Mouse (Mus musculus) CH12.LX (cell line): ENCODE data around the gene Pi16. TPM values are rescaled to one million over a fixed set of nuclear protein-coding genes. Genes with fewer than 3 reads are reported as not detected.

Experiments used
- DNase-seq: peaks from one replicate; pipeline ENCODE4 v3.0.0-alpha.2; 2013; ENCODE audit errors: extremely low read depth
- H3K27ac ChIP-seq: 2 replicates; pipeline ENCODE4 v1.5.1; 2012; ENCODE audit warnings: low read depth, mild to moderate bottlenecking, control low read depth, moderate library complexity; ENCODE audit not compliant: insufficient read depth
- H3K27me3 ChIP-seq: replicated peaks from 2 replicates; pipeline ENCODE3; 2012; ENCODE audit warnings: inconsistent platforms
- H3K36me3 ChIP-seq, 2 experiments: replicated peaks in 1 of 2; 2 replicates each; pipeline versions ENCODE3 to v1.6.1; 2012; ENCODE audit warnings: inconsistent platforms in 1 of 2, low read length in 1 of 2, mild to moderate bottlenecking in 1 of 2, mixed read lengths in 1 of 2, moderate library complexity in 1 of 2; ENCODE audit not compliant: control insufficient read depth in 1 of 2, insufficient read depth in 1 of 2
- H3K4me1 ChIP-seq, 2 experiments: 2 replicates each; pipeline ENCODE4 v1.6.1; 2012; ENCODE audit warnings: inconsistent platforms in 1 of 2, moderate library complexity in 1 of 2; ENCODE audit not compliant: insufficient read depth in 2 of 2, control insufficient read depth in 1 of 2
- H3K4me2 ChIP-seq: 2 replicates; pipeline ENCODE4 v1.6.1; 2012; ENCODE audit warnings: low read depth, mild to moderate bottlenecking, control low read depth; ENCODE audit not compliant: poor library complexity, insufficient read depth, severe bottlenecking
- H3K4me3 ChIP-seq, 3 experiments: fragments of 150-350 bp in 1 of 3; sonication (generic) in 1 of 3; replicated peaks in 1 of 3; 2 replicates each; pipeline versions ENCODE3 to v1.5.1; 2011 to 2012; ENCODE audit warnings: low read depth in 2 of 3, low read length in 2 of 3, mild to moderate bottlenecking in 2 of 3, moderate library complexity in 2 of 3, control low read depth in 1 of 3, improper control_type of control experiment in 1 of 3, inconsistent platforms in 1 of 3, mixed read lengths in 1 of 3; ENCODE audit not compliant: poor library complexity in 1 of 3
- H3K79me2 ChIP-seq: replicated peaks from 2 replicates; pipeline ENCODE4 v1.6.1; 2012; ENCODE audit warnings: mild to moderate bottlenecking, moderate library complexity; ENCODE audit not compliant: control insufficient read depth, poor library complexity, insufficient read depth, severe bottlenecking; ENCODE audit errors: extremely low read depth
- H3K9ac ChIP-seq: 2 replicates; pipeline ENCODE4 v1.6.1; 2012; ENCODE audit warnings: low read depth, mild to moderate bottlenecking, control low read depth, moderate library complexity; ENCODE audit not compliant: insufficient read depth
- H3K9me3 ChIP-seq: replicated peaks from 2 replicates; pipeline ENCODE3; 2012; ENCODE audit warnings: low read length, inconsistent platforms, mixed read lengths
- CHD2 ChIP-seq: IDR thresholded peaks from 2 replicates; pipeline ENCODE4 v1.6.1; 2011; ENCODE audit warnings: low read length, improper control_type of control experiment
- CTCF ChIP-seq, 2 experiments: IDR thresholded peaks in 1 of 2; conservative IDR thresholded peaks in 1 of 2; 2 replicates each; pipeline ENCODE4 v1.5.1; 2011 to 2012; ENCODE audit warnings: low read depth in 2 of 2, low read length in 2 of 2, improper control_type of control experiment in 1 of 2, inconsistent platforms in 1 of 2, mild to moderate bottlenecking in 1 of 2, moderate library complexity in 1 of 2
- E2F4 ChIP-seq: IDR thresholded peaks from 2 replicates; pipeline ENCODE4 v1.6.1; 2011; ENCODE audit warnings: low read depth, low read length, improper control_type of control experiment; ENCODE audit not compliant: insufficient replicate concordance
- EP300 ChIP-seq: IDR thresholded peaks from 2 replicates; pipeline ENCODE4 v1.6.1; 2011; ENCODE audit warnings: low read length, improper control_type of control experiment
- GABPA ChIP-seq: IDR thresholded peaks from 2 replicates; pipeline ENCODE4 v1.6.1; 2012; ENCODE audit warnings: low read depth, low read length, improper control_type of control experiment, inconsistent platforms; ENCODE audit not compliant: insufficient replicate concordance
- HCFC1 ChIP-seq: IDR thresholded peaks from 2 replicates; pipeline ENCODE4 v1.6.1; 2012; ENCODE audit warnings: low read depth, mild to moderate bottlenecking, inconsistent platforms, low read length, improper control_type of control experiment
- IRF4 ChIP-seq: IDR thresholded peaks from 2 replicates; pipeline ENCODE4 v1.6.1; 2014; ENCODE audit warnings: low read depth, mild to moderate bottlenecking, inconsistent platforms, low read length, improper control_type of control experiment
- JUN ChIP-seq: IDR thresholded peaks from 2 replicates; pipeline ENCODE4 v1.6.1; 2011; ENCODE audit warnings: low read depth, mild to moderate bottlenecking, low read length, improper control_type of control experiment, moderate library complexity; ENCODE audit not compliant: insufficient read depth
- MEF2A ChIP-seq: IDR thresholded peaks from 2 replicates; pipeline ENCODE4 v1.6.1; 2014; ENCODE audit warnings: low read depth, mild to moderate bottlenecking, inconsistent platforms, low read length, improper control_type of control experiment, borderline replicate concordance
- MYC ChIP-seq: IDR thresholded peaks from 2 replicates; pipeline ENCODE4 v1.6.1; 2011; ENCODE audit warnings: low read depth, mild to moderate bottlenecking, improper control_type of control experiment, low read length
- NELFE ChIP-seq: IDR thresholded peaks from 2 replicates; pipeline ENCODE4 v1.6.1; 2011; ENCODE audit warnings: low read depth, low read length, improper control_type of control experiment
- NRF1 ChIP-seq: IDR thresholded peaks from 2 replicates; pipeline ENCODE4 v1.6.1; 2014; ENCODE audit warnings: low read depth, mild to moderate bottlenecking, inconsistent platforms, low read length, improper control_type of control experiment, moderate library complexity
- PAX5 ChIP-seq: IDR thresholded peaks from 2 replicates; pipeline ENCODE4 v1.6.1; 2012; ENCODE audit warnings: low read length, inconsistent platforms, mixed read lengths
- POLR2AphosphoS2 ChIP-seq: IDR thresholded peaks from 2 replicates; pipeline ENCODE4 v1.6.1; 2011; ENCODE audit warnings: low read depth, low read length, improper control_type of control experiment
- RCOR1 ChIP-seq: conservative IDR thresholded peaks from 2 replicates; pipeline ENCODE4 v1.6.1; 2012; ENCODE audit warnings: low read depth, mild to moderate bottlenecking, inconsistent platforms, low read length, improper control_type of control experiment
- SMC3 ChIP-seq: IDR thresholded peaks from 2 replicates; pipeline ENCODE4 v1.6.1; 2011; ENCODE audit warnings: low read depth, low read length, improper control_type of control experiment
- TBP ChIP-seq: conservative IDR thresholded peaks from 2 replicates; pipeline ENCODE4 v1.6.1; 2011; ENCODE audit warnings: low read depth, low read length, improper control_type of control experiment
- TCF12 ChIP-seq: IDR thresholded peaks from 2 replicates; pipeline ENCODE4 v1.6.1; 2014; ENCODE audit warnings: low read depth, mild to moderate bottlenecking, inconsistent platforms, low read length, improper control_type of control experiment
- USF2 ChIP-seq: conservative IDR thresholded peaks from 2 replicates; pipeline ENCODE4 v1.6.1; 2011; ENCODE audit warnings: low read depth, low read length, improper control_type of control experiment
- ZC3H11A ChIP-seq: IDR thresholded peaks from 2 replicates; pipeline ENCODE4 v1.6.1; 2012; ENCODE audit warnings: low read depth, mild to moderate bottlenecking, inconsistent platforms, low read length, improper control_type of control experiment
- ZKSCAN1 ChIP-seq: IDR thresholded peaks from 2 replicates; pipeline ENCODE4 v1.6.1; 2012; ENCODE audit warnings: low read depth, inconsistent platforms, low read length, improper control_type of control experiment, borderline replicate concordance
- ZNF384 ChIP-seq: IDR thresholded peaks from 2 replicates; pipeline ENCODE4 v1.6.1; 2012; ENCODE audit warnings: low read depth, low read length, improper control_type of control experiment, inconsistent platforms
- dilution Hi-C: fragments of 300-500 bp; cut with MboI; formaldehyde crosslinking; loops from 2 replicates; pipeline ENCODE4 v1.14.3; 2020; ENCODE audit warnings: low sequenced_read_pairs; ENCODE audit not compliant: extremely low pct_unique_long_range_greater_than_20kb, extremely low pct_ligation_motif_present
- in situ Hi-C: fragments of 300-500 bp; cut with MboI; formaldehyde crosslinking; loops from 3 replicates; pipeline ENCODE4 v1.14.3; 2019; ENCODE audit warnings: low sequenced_read_pairs, low pct_ligation_motif_present, low pct_unique_long_range_greater_than_20kb, mixed read lengths
- polyA plus RNA-seq: library from polyadenylated mRNA; unstranded; fragments of >175 nt; gene quantifications from 2 replicates; pipeline ENCODE4 v1.2.1, GENCODE M21; 2012; ENCODE audit warnings: low read depth; ENCODE audit not compliant: insufficient read length
- total RNA-seq, 2 experiments: library from RNA; depleted of rRNA; stranded (reverse); fragments of 300-350 nt in 1 of 2; fragments of >200 nt in 1 of 2; gene quantifications; 2 replicates each; pipeline ENCODE4 v1.2.3; 2012 to 2014

The Pi16 gene
- total and polyA plus RNA-seq, 3 experiments, result 0.13 TPM; not detected in 2

DNA sequence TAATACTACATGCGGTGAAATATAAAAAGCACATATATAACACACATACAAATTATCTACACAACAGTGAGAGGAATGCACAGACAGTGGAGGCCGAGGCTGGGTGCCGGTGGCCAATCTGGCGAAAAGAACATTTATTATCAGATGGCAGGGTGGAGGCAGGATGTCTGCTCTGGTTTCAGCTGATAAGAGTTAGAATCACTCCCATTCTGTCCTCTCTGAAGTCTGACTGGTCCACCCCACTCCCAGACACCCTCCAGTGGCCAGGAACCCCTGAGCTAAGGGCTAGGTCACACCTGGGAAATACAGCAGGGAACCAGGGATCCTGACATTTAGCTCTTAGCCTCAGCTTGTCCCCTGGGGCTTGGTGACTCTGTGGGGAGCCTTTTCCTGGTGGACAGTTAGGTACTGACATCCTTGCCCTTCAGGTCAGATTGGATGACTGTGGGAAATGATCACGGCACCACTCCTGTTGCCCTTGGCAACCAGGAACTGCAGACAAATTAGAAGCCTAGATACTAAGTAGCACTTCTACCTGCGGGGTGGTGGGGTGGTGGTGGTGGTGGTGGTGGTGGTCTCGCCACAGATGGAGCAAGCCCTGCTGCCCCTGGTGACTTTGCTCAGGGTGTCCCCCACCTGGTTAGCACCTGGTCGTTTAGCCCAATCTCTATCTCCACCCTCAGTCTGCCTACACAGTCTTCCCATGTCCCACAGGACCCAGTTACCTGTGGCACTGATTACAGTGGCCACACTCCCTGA is 2.6 kb downstream of the Pi16 start:
- peaks cover 2 to 6% of the 10 kb centered on the region in 2 experiments; a peak in 3 of 4 replicates for H3K4me1 ChIP-seq
- H3K4me3 ChIP-seq, result no peak overlapping the region
- no peak overlapping the region for H3K4me2 ChIP-seq
- DNase-seq, result no peak
- no peaks in the 10 kb centered on the region for H3K79me2 ChIP-seq
- no peak overlapping the region for H3K27ac ChIP-seq
- no peaks in the 10 kb centered on the region for H3K9me3 ChIP-seq
- TF ChIP-seq PAX5 (no peak), CTCF (conservative IDR thresholded peaks at IDR 0.05 in 1 of 2, IDR thresholded peaks at IDR 0.05 in 1 of 2; ENCODE audit: low read depth in 2 of 2, low read length in 2 of 2) (no peak), E2F4 (no peak), SMC3 (no peak), POLR2AphosphoS2 (no peak), MYC (no peak), TCF12 (no peak)
- peaks cover 9% of the 10 kb centered on the region for H3K27me3 ChIP-seq
- H3K9ac ChIP-seq, result no peak overlapping the region
- H3K36me3 ChIP-seq, result no peaks in the 10 kb centered on the region
- in situ Hi-C loops, result no loop called here
- dilution Hi-C loops, result no loop called here

- Histone ChIP-seq H3K9me3 (no peaks in the 10 kb centered on the region), H3K27ac (no peak overlapping the region), H3K4me2 (no peak overlapping the region), H3K79me2 (no peaks in the 10 kb centered on the region), H3K27me3 (peaks cover 9% of the 10 kb centered on the region), H3K36me3 (no peaks in the 10 kb centered on the region), H3K9ac (no peak overlapping the region), H3K4me3 (no peak overlapping the region), H3K4me1 (peaks cover 0 to 13% of the 10 kb centered on the region in 2 experiments; a peak in 2 of 4 replicates)
- in situ Hi-C loops, result no loop called here
- DNase-seq, result no peak
- dilution Hi-C loops, result no loop called here
- TF ChIP-seq NRF1, result no peak
Measured at GRCm38 (mm10) chr17:29321765-29322602, 4.5 kb downstream of the Pi16 start.

GRCm38 (mm10) chr17:29322603-29322962 is 5.1 kb downstream of the Pi16 start:
- Histone ChIP-seq H3K4me3 (no peak overlapping the region), H3K9me3 (no peaks in the 10 kb centered on the region), H3K79me2 (no peaks in the 10 kb centered on the region), H3K4me2 (no peak overlapping the region), H3K27me3 (peaks cover 9% of the 10 kb centered on the region), H3K36me3 (peaks cover 0 to 2% of the 10 kb centered on the region in 2 experiments), H3K9ac (no peak overlapping the region), H3K27ac (no peak overlapping the region), H3K4me1 (peaks cover 0 to 13% of the 10 kb centered on the region in 2 experiments; a peak in 2 of 4 replicates)
- dilution Hi-C loops, result no loop called here
- in situ Hi-C loops, result no loop called here
- DNase-seq, result no peak
- TF ChIP-seq MEF2A, result no peak
- no peak for TF ChIP-seq ZKSCAN1
- TF ChIP-seq CTCF (conservative IDR thresholded peaks at IDR 0.05 in 1 of 2, IDR thresholded peaks at IDR 0.05 in 1 of 2; ENCODE audit: low read depth in 2 of 2, low read length in 2 of 2), result no peak
- no peak for TF ChIP-seq MYC
- TF ChIP-seq RCOR1, result no peak
- TF ChIP-seq CHD2, result no peak
- TF ChIP-seq ZNF384, result no peak
- TF ChIP-seq JUN, result no peak
- TF ChIP-seq TBP, result no peak
- TF ChIP-seq NELFE, result no peak
- TF ChIP-seq USF2, result no peak
- no peak for TF ChIP-seq HCFC1
- no peak for TF ChIP-seq NRF1
- TF ChIP-seq EP300, result no peak
- no peak for TF ChIP-seq GABPA
- TF ChIP-seq IRF4, result no peak
- no peak for TF ChIP-seq ZC3H11A
